Mouse (Mus musculus) heart, adult 2 months (tissue): ENCODE measurements at regions not wholly inside any gene's neighbourhood (a gene's known extent, or its start where the extent isn't known, plus 50 kb on each side); places are given as distances from the start of the nearest gene placed in this dataset.

Experiments used
- CTCF ChIP-seq: fragments of 200-600 bp; IDR thresholded peaks from 2 replicates; pipeline ENCODE4 v1.8.1; 2022; ENCODE audit warnings: antibody characterized with exemption, mild to moderate bottlenecking, moderate library complexity
- EP300 ChIP-seq: fragments of 200-500 bp; IDR thresholded peaks from 2 replicates; pipeline ENCODE4 v1.6.1; 2011; ENCODE audit warnings: low read depth, low read length, control low read depth; ENCODE audit not compliant: insufficient read depth
- POLR2A ChIP-seq: fragments of 200-500 bp; IDR thresholded peaks from 2 replicates; pipeline ENCODE4 v1.6.1; 2011; ENCODE audit warnings: mild to moderate bottlenecking, low read depth, low read length, control low read depth; ENCODE audit not compliant: insufficient read depth

- TF ChIP-seq POLR2A: no peak
- TF ChIP-seq CTCF: no peak
- no peak for TF ChIP-seq EP300
These were observed 196.3 kb upstream of the Ank start for GRCm38 (mm10) chr15:27270203-27270602.
